Mouse (Mus musculus): ENCODE results near the gene Kbtbd6. TPM values are rescaled to one million over a fixed set of nuclear protein-coding genes. Genes with fewer than 3 reads are reported as not detected.
A peak's percentile ranks its signal among the peaks of the same experiment; 100 is the strongest.
"Not testable (repeated sequence)": the region's sequence is repeated elsewhere in the genome, so short reads cannot be mapped to it uniquely, and the experiment has no call there.

Gene Kbtbd6
- polyA plus RNA-seq, 1 experiment: 0.14 TPM

- under 1% methylated on average over 44 of the region's 44 CpGs for WGBS
- H3K4me1 ChIP-seq (ENCODE audit: control insufficient read depth, insufficient read depth, low read length): no peaks in the 10 kb centered on the region
- H3K27ac ChIP-seq (ENCODE audit: insufficient read depth, low read depth, low read length): peak within 1 kb of the TSS; percentile 73; the same call in 1 of the 2 replicates
- no peaks in the 10 kb centered on the region for H3K27me3 ChIP-seq (replicated peaks; ENCODE audit: control insufficient read depth, insufficient read depth, low read length)
- DNase-seq: peak; percentile 97
- TF ChIP-seq POLR2A (IDR thresholded peaks at IDR 0.05; ENCODE audit: low read depth, low read length) (peak; percentile 39), CTCF (conservative IDR thresholded peaks at IDR 0.05; ENCODE audit: insufficient read depth, insufficient read length, low read depth, low read length) (no peak)
- H3K36me3 ChIP-seq (ENCODE audit: control insufficient read depth, insufficient read depth, low read length): no peaks in the 10 kb centered on the region
- H3K4me3 ChIP-seq (ENCODE audit: insufficient read depth, low read depth, low read length): peak within 1 kb of the TSS; percentile 97
Observed at GRCm38 (mm10) chr14:79425979-79426729, 25.5 kb upstream of the Kbtbd6 start, which contains the start of gene Kbtbd7. Gene Kbtbd7 (plus strand): TSS chr14:79426511.

DNA sequence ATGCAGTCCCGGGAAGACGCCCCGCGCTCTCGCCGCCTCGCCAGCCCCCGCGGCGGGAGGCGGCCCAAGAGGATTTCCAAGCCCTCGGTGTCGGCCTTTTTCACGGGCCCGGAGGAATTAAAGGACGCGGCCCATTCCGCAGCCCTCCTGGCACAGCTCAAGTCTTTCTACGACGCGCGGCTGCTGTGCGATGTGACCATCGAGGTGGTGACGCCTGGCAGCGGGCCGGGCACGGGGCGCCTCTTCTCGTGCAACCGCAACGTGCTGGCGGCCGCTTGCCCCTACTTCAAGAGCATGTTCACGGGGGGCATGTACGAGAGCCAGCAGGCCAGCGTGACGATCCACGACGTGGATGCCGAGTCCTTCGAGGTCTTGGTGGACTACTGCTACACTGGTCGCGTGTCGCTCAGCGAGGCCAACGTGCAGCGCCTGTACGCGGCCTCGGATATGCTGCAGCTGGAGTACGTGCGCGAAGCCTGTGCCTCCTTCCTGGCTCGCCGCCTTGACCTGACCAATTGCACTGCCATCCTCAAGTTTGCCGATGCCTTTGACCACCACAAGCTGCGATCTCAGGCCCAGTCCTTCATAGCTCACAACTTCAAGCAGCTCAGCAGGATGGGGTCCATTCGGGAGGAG lies 24.8 kb upstream of the Kbtbd6 start:
- peak; percentile 7 for DNase-seq
- Histone ChIP-seq H3K27ac (ENCODE audit: insufficient read depth, low read depth, low read length) (peak overlapping the region; percentile 73; the same call in 1 of the 2 replicates), H3K4me3 (ENCODE audit: insufficient read depth, low read depth, low read length) (peak overlapping the region; percentile 97; the same call in 1 of the 2 replicates)
- H3K4me1 ChIP-seq (ENCODE audit: control insufficient read depth, insufficient read depth, low read length); H3K36me3 ChIP-seq (ENCODE audit: control insufficient read depth, insufficient read depth, low read length); H3K27me3 ChIP-seq (replicated peaks; ENCODE audit: control insufficient read depth, insufficient read depth, low read length): not testable (repeated sequence)
- WGBS: 49% methylated on average over 15 of the region's 59 CpGs

GRCm38 (mm10) chr14:79434068-79434467 lies 17.6 kb upstream of the Kbtbd6 start:
- no peak for DNase-seq
- H3K27me3 ChIP-seq (replicated peaks; ENCODE audit: control insufficient read depth, insufficient read depth, low read length): no peaks in the 10 kb centered on the region
- H3K36me3 ChIP-seq (ENCODE audit: control insufficient read depth, insufficient read depth, low read length): no peaks in the 10 kb centered on the region
- WGBS: 84% methylated on average over 1 of the region's 1 CpGs
- no peaks in the 10 kb centered on the region for H3K4me1 ChIP-seq (ENCODE audit: control insufficient read depth, insufficient read depth, low read length)
- no peak overlapping the region for H3K4me3 ChIP-seq (ENCODE audit: insufficient read depth, low read depth, low read length)
- TF ChIP-seq CTCF (conservative IDR thresholded peaks at IDR 0.05; ENCODE audit: insufficient read depth, insufficient read length, low read depth, low read length) (no peak), POLR2A (IDR thresholded peaks at IDR 0.05; ENCODE audit: low read depth, low read length) (no peak)
- H3K27ac ChIP-seq (ENCODE audit: insufficient read depth, low read depth, low read length): no peak overlapping the region

- Histone ChIP-seq H3K36me3 (ENCODE audit: control insufficient read depth, insufficient read depth, low read length) (no peaks in the 10 kb centered on the region), H3K27ac (ENCODE audit: insufficient read depth, low read depth, low read length) (no peak overlapping the region), H3K27me3 (replicated peaks; ENCODE audit: control insufficient read depth, insufficient read depth, low read length) (no peaks in the 10 kb centered on the region), H3K4me1 (ENCODE audit: control insufficient read depth, insufficient read depth, low read length) (no peaks in the 10 kb centered on the region), H3K4me3 (ENCODE audit: insufficient read depth, low read depth, low read length) (no peak overlapping the region)
- no peak for DNase-seq
- 90% methylated on average over 2 of the region's 2 CpGs for WGBS
- no peak for TF ChIP-seq POLR2A (IDR thresholded peaks at IDR 0.05; ENCODE audit: low read depth, low read length)
- no peak for TF ChIP-seq CTCF (conservative IDR thresholded peaks at IDR 0.05; ENCODE audit: insufficient read depth, insufficient read length, low read depth, low read length)
Observed at GRCm38 (mm10) chr14:79440655-79441054, 11.0 kb upstream of the Kbtbd6 start.

- Histone ChIP-seq H3K27me3 (replicated peaks; ENCODE audit: control insufficient read depth, insufficient read depth, low read length) (no peaks in the 10 kb centered on the region), H3K36me3 (ENCODE audit: control insufficient read depth, insufficient read depth, low read length) (no peaks in the 10 kb centered on the region), H3K27ac (ENCODE audit: insufficient read depth, low read depth, low read length) (no peak overlapping the region), H3K4me1 (ENCODE audit: control insufficient read depth, insufficient read depth, low read length) (no peaks in the 10 kb centered on the region), H3K4me3 (ENCODE audit: insufficient read depth, low read depth, low read length) (no peak overlapping the region)
- 59% methylated on average over 5 of the region's 5 CpGs for WGBS
- no peak for TF ChIP-seq CTCF (conservative IDR thresholded peaks at IDR 0.05; ENCODE audit: insufficient read depth, insufficient read length, low read depth, low read length)
- TF ChIP-seq POLR2A (IDR thresholded peaks at IDR 0.05; ENCODE audit: low read depth, low read length): no peak
- DNase-seq: peak; percentile 4
Observed at GRCm38 (mm10) chr14:79441441-79441840, 10.2 kb upstream of the Kbtbd6 start.

- no peak overlapping the region for H3K27ac ChIP-seq (ENCODE audit: insufficient read depth, low read depth, low read length)
- DNase-seq: no peak
- 87% methylated on average over 9 of the region's 9 CpGs for WGBS
- H3K27me3 ChIP-seq (replicated peaks; ENCODE audit: control insufficient read depth, insufficient read depth, low read length): no peaks in the 10 kb centered on the region
- TF ChIP-seq POLR2A (IDR thresholded peaks at IDR 0.05; ENCODE audit: low read depth, low read length) (no peak), CTCF (conservative IDR thresholded peaks at IDR 0.05; ENCODE audit: insufficient read depth, insufficient read length, low read depth, low read length) (no peak)
- no peak overlapping the region for H3K4me3 ChIP-seq (ENCODE audit: insufficient read depth, low read depth, low read length)
- no peaks in the 10 kb centered on the region; the same call in 1 of the 2 replicates for H3K4me1 ChIP-seq (ENCODE audit: control insufficient read depth, insufficient read depth, low read length)
- H3K36me3 ChIP-seq (ENCODE audit: control insufficient read depth, insufficient read depth, low read length): no peaks in the 10 kb centered on the region
Observed at GRCm38 (mm10) chr14:79444601-79445000, 7.0 kb upstream of the Kbtbd6 start.

DNA sequence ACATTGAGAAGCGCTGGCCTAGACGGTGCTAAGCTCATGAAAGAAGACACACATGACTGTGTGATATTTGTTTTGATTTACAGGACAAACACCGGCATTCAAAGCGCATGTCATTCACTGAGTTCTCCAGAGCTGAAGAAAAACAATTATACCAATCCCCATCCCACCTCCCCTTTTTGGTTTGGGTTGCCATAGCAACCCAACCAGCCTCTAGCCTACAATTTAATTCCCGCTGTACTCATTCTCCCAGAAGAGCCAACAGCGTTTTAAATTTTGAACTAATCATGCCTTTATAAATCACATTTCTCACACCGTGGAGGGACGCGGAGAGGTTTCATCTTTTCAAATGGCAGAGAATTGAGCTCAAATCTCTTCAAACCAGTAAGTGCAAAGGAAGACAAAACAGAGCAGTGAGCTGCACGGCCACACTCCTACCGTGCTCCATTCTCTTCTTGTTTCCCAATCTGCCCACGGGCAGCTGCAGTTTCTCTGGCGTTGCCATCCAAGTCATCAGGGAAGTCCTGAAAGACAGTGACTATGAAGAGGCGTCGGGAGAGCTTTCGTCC lies 6.5 kb upstream of the Kbtbd6 start:
- Histone ChIP-seq H3K4me1 (ENCODE audit: control insufficient read depth, insufficient read depth, low read length) (no peaks in the 10 kb centered on the region; the same call in 1 of the 2 replicates), H3K4me3 (ENCODE audit: insufficient read depth, low read depth, low read length) (no peak overlapping the region), H3K27ac (ENCODE audit: insufficient read depth, low read depth, low read length) (no peak overlapping the region), H3K36me3 (ENCODE audit: control insufficient read depth, insufficient read depth, low read length) (no peaks in the 10 kb centered on the region), H3K27me3 (replicated peaks; ENCODE audit: control insufficient read depth, insufficient read depth, low read length) (no peaks in the 10 kb centered on the region)
- 71% methylated on average over 16 of the region's 16 CpGs for WGBS
- TF ChIP-seq CTCF (conservative IDR thresholded peaks at IDR 0.05; ENCODE audit: insufficient read depth, insufficient read length, low read depth, low read length) (no peak), POLR2A (IDR thresholded peaks at IDR 0.05; ENCODE audit: low read depth, low read length) (no peak)
- DNase-seq: no peak

GRCm38 (mm10) chr14:79452591-79452934 lies 928 bp downstream of the Kbtbd6 start:
- H3K4me1 ChIP-seq (ENCODE audit: control insufficient read depth, insufficient read depth, low read length); H3K27ac ChIP-seq (ENCODE audit: insufficient read depth, low read depth, low read length); DNase-seq; H3K36me3 ChIP-seq (ENCODE audit: control insufficient read depth, insufficient read depth, low read length); H3K27me3 ChIP-seq (replicated peaks; ENCODE audit: control insufficient read depth, insufficient read depth, low read length); H3K4me3 ChIP-seq (ENCODE audit: insufficient read depth, low read depth, low read length): not testable (repeated sequence)
- WGBS: 96% methylated on average over 7 of the region's 10 CpGs

All from kidney, adult 2 months (tissue).